Mouse (Mus musculus) lung, postnatal 0 days (tissue): Measurements from ENCODE around the gene Prpf3. TPM values are rescaled to one million over a fixed set of nuclear protein-coding genes. Genes with fewer than 3 reads are reported as not detected.

ENCODE experiments used
- ATAC-seq: fragments of 200-750 bp; cut with Nextera tagmentation; 2 replicates; pipeline ENCODE4 v1.8.0; 2017; ENCODE audit warnings: moderate library complexity
- DNase-seq: peaks from one replicate; pipeline ENCODE4 v3.0.0-alpha.2; 2016; ENCODE audit warnings: low spot score
- H3K27ac ChIP-seq: fragments of 300-500 bp; sonication (generic); 2 replicates; pipeline ENCODE4 v1.5.1; 2014; ENCODE audit warnings: antibody characterized with exemption, mild to moderate bottlenecking, low read length, mixed read lengths
- H3K27me3 ChIP-seq: fragments of 300-500 bp; sonication (generic); replicated peaks from 2 replicates; pipeline ENCODE4 v1.6.1; 2014; ENCODE audit warnings: low read length, mixed read lengths; ENCODE audit not compliant: insufficient read depth
- H3K36me3 ChIP-seq: fragments of 300-500 bp; sonication (generic); 2 replicates; pipeline ENCODE4 v1.6.1; 2014; ENCODE audit warnings: low read length, mixed read lengths; ENCODE audit not compliant: insufficient read depth
- H3K4me1 ChIP-seq: fragments of 300-500 bp; sonication (generic); 2 replicates; pipeline ENCODE4 v1.6.1; 2014; ENCODE audit warnings: antibody characterized with exemption, low read depth, low read length, mixed read lengths; ENCODE audit not compliant: insufficient read depth
- H3K4me2 ChIP-seq: fragments of 300-500 bp; sonication (generic); replicated peaks from 2 replicates; pipeline ENCODE4 v1.6.1; 2014; ENCODE audit warnings: low read depth, mild to moderate bottlenecking, low read length, moderate library complexity, mixed read lengths
- H3K4me3 ChIP-seq: fragments of 300-500 bp; sonication (generic); 2 replicates; pipeline ENCODE4 v1.5.1; 2014; ENCODE audit warnings: low read depth, low read length
- H3K9ac ChIP-seq: fragments of 300-500 bp; sonication (generic); replicated peaks from 2 replicates; pipeline ENCODE4 v1.6.1; 2014; ENCODE audit warnings: low read depth, mild to moderate bottlenecking
- H3K9me3 ChIP-seq: fragments of 300-500 bp; sonication (generic); 2 replicates; pipeline ENCODE4 v1.6.1; 2016; ENCODE audit warnings: low read length, mixed read lengths
- CTCF ChIP-seq: IDR thresholded peaks from 2 replicates; pipeline ENCODE4 v1.5.1; 2016; ENCODE audit warnings: antibody characterized with exemption, mild to moderate bottlenecking
- EP300 ChIP-seq: IDR thresholded peaks from 2 replicates; pipeline ENCODE4 v1.6.1; 2016; ENCODE audit warnings: antibody characterized with exemption, mild to moderate bottlenecking, control low read depth
- WGBS: fragments of 180-500 bp; shearing (Covaris S2); extraction: QIAGEN DNeasy Blood & Tissue Kit; methylation state at CpG from one replicate; pipeline ENCODE4 v1.1.7; 2014; 5-methylcytosine and 5-hydroxymethylcytosine counted together
- polyA plus RNA-seq: library from polyadenylated mRNA; unstranded; fragments of >200 nt; fragmentation: Nextera tagmentation; extraction: Ambion mirVana; gene quantifications from 2 replicates; pipeline ENCODE4 v1.2.1, GENCODE M21; 2015

Gene Prpf3
- polyA plus RNA-seq, 1 experiment from 2014 or later = 14.3 TPM

DNA sequence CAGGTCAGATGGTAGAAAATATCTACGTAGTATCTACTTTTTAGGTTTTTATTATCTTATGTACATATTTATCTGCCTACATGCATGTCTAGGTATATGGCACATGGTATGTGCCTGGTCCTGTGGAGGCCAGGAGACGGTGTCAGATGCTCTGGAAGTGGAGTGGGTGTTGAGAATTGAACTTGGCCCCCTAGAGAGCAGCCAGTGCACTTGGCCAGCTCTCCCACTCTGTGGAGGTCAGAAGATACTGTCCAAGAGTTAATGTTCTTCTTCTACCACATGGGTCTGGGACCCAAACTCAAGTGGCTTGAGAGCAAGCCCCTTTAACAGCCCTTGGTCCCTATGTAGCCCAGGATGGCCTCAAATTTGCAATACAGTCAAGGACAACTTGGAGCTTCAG lies 11.7 kb upstream of the Prpf3 start:
- ATAC-seq (no peak), DNase-seq (no peak)
- no peaks in the 10 kb centered on the region for H3K9me3 ChIP-seq
- no peaks in the 10 kb centered on the region for H3K27me3 ChIP-seq
- H3K4me1 ChIP-seq = peaks cover 5% of the 10 kb centered on the region
- H3K27ac ChIP-seq = no peak overlapping the region
- H3K4me3 ChIP-seq = no peak overlapping the region
- WGBS = 89% methylated on average over 2 of the region's 2 CpGs
- H3K9ac ChIP-seq = no peak overlapping the region
- TF ChIP-seq CTCF = no peak
- TF ChIP-seq EP300 = no peak
- H3K4me2 ChIP-seq = no peak overlapping the region
- H3K36me3 ChIP-seq = 0 out of 2 replicates have a peak, but pooled peaks cover 8% of the 10 kb centered on the region

GRCm38 (mm10) chr3:95866071-95866470 lies 10.4 kb upstream of the Prpf3 start:
- ATAC-seq (no peak), DNase-seq (no peak)
- Histone ChIP-seq H3K4me3 (no peak overlapping the region), H3K36me3 (0 out of 2 replicates have a peak, but pooled peaks cover 8% of the 10 kb centered on the region), H3K9ac (no peak overlapping the region), H3K4me1 (no peaks in the 10 kb centered on the region), H3K9me3 (no peaks in the 10 kb centered on the region), H3K27me3 (no peaks in the 10 kb centered on the region), H3K27ac (no peak overlapping the region), H3K4me2 (no peak overlapping the region)
- TF ChIP-seq CTCF = no peak
- TF ChIP-seq EP300 = no peak
- WGBS = 85% methylated on average over 5 of the region's 5 CpGs

GRCm38 (mm10) chr3:95865571-95865970 lies 9.9 kb upstream of the Prpf3 start:
- Histone ChIP-seq H3K4me1 (no peaks in the 10 kb centered on the region), H3K9ac (no peak overlapping the region), H3K36me3 (0 out of 2 replicates have a peak, but pooled peaks cover 8% of the 10 kb centered on the region), H3K9me3 (no peaks in the 10 kb centered on the region), H3K27me3 (no peaks in the 10 kb centered on the region), H3K4me2 (no peak overlapping the region), H3K4me3 (no peak overlapping the region), H3K27ac (no peak overlapping the region)
- TF ChIP-seq CTCF (no peak), EP300 (no peak)
- WGBS = 86% methylated on average over 20 of the region's 20 CpGs
- ATAC-seq = no peak
- no peak for DNase-seq

- 75% methylated on average over 5 of the region's 5 CpGs for WGBS
- Histone ChIP-seq H3K9me3 (no peaks in the 10 kb centered on the region), H3K4me2 (no peak overlapping the region), H3K27ac (no peak overlapping the region), H3K9ac (no peak overlapping the region), H3K27me3 (no peaks in the 10 kb centered on the region), H3K4me1 (no peaks in the 10 kb centered on the region), H3K36me3 (0 out of 2 replicates have a peak, but pooled peaks cover 8% of the 10 kb centered on the region), H3K4me3 (no peak overlapping the region)
- DNase-seq (no peak), ATAC-seq (no peak)
- no peak for TF ChIP-seq CTCF
- no peak for TF ChIP-seq EP300
Measured at GRCm38 (mm10) chr3:95865050-95865449, 9.4 kb upstream of the Prpf3 start.

DNA sequence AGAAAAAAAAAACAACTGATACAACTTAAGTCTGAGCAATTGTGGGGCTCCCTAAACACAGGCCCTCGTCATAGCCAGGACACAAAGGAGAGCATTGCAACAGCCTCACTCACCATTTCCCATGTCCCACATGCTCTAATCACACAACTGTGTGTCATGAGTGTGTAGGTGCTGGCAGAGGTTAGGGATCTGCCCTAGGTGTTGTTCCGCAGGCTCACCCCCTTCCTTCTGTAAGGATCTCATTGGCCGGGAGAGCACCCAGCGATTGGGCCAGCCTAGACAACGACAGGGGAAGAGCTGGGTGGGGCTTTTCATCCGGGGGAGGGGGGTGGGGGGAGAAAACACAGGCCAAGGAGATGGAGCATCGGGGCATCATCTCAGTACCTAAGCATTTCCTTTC lies 7.9 kb upstream of the Prpf3 start:
- Histone ChIP-seq H3K27me3 (no peaks in the 10 kb centered on the region), H3K4me3 (no peak overlapping the region), H3K4me1 (no peaks in the 10 kb centered on the region), H3K4me2 (no peak overlapping the region), H3K9me3 (no peaks in the 10 kb centered on the region), H3K36me3 (0 out of 2 replicates have a peak, but pooled peaks cover 8% of the 10 kb centered on the region), H3K9ac (no peak overlapping the region), H3K27ac (no peak overlapping the region)
- ATAC-seq (no peak), DNase-seq (no peak)
- TF ChIP-seq CTCF (no peak), EP300 (no peak)
- 63% methylated on average over 7 of the region's 7 CpGs for WGBS

DNA sequence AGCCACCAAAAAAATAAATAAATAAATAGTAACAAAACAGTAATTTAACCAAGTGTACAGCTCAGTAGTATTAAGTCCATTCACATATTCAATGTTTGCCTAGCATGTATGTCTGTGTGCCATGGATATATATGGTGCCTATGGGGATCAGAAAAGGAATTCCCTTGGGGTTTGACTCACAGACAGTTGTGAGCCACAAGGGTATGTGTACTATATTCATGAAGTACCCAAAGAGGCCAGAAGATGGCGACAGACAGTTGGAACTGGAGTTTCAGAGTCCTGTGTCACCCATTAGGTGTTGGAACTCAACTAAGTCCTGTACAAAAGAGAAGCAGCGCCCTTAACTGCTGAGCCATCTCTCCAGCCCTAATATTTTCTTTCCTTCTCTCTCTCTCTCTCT lies 6.1 kb upstream of the Prpf3 start:
- Histone ChIP-seq H3K4me3 (no peak overlapping the region), H3K9ac (no peak overlapping the region), H3K4me2 (no peak overlapping the region), H3K27me3 (no peaks in the 10 kb centered on the region), H3K27ac (no peak overlapping the region), H3K36me3 (0 out of 2 replicates have a peak, but pooled peaks cover 8% of the 10 kb centered on the region), H3K4me1 (no peaks in the 10 kb centered on the region), H3K9me3 (no peaks in the 10 kb centered on the region)
- TF ChIP-seq EP300 (no peak), CTCF (peak; percentile 88)
- DNase-seq (peak; percentile 89), ATAC-seq (peak; percentile 83)
- 42% methylated on average over 2 of the region's 2 CpGs for WGBS

DNA sequence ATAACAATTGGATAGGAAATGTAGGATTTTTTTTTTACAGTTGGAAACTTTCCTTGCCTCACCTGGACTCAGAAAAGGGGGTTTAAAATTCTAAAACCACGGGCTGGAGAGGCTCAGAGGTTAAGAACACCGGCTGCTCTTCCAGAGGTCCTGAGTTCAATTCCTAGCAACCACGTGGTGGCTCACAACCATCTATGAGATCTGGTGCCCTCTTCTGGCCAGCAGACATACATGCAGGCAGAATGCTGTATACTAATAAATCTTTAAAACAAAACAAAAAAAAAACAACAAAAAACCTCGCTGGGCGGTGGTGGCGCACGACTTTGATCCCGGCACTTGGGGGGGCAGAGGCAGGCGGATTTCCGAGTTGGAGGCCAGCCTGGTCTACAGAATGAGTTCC lies 5.5 kb upstream of the Prpf3 start:
- no peaks in the 10 kb centered on the region for H3K4me1 ChIP-seq
- DNase-seq (no peak), ATAC-seq (no peak)
- H3K4me2 ChIP-seq = no peak overlapping the region
- H3K36me3 ChIP-seq = 0 out of 2 replicates have a peak, but pooled peaks cover 8% of the 10 kb centered on the region
- H3K9ac ChIP-seq = no peak overlapping the region
- 78% methylated on average over 10 of the region's 10 CpGs for WGBS
- no peaks in the 10 kb centered on the region for H3K27me3 ChIP-seq
- no peaks in the 10 kb centered on the region for H3K9me3 ChIP-seq
- TF ChIP-seq CTCF (peak; percentile 64), EP300 (no peak)
- no peak overlapping the region for H3K27ac ChIP-seq
- no peak overlapping the region for H3K4me3 ChIP-seq
